Mouse (Mus musculus): ENCODE measurements around the gene Cyp27a1. TPM values are rescaled to one million over a fixed set of nuclear protein-coding genes. Genes with fewer than 3 reads are reported as not detected.

The Cyp27a1 gene
- 165 and 189 TPM in 2 replicates for polyA plus RNA-seq (2012; ENCODE audit: insufficient read depth, insufficient read length, missing spikeins)

GRCm38 (mm10) chr1:74713099-74713858, at the start of gene Cyp27a1:
TSS of gene Cyp27a1 (plus strand) at chr1:74713574.
- H3K27ac ChIP-seq (ENCODE audit: insufficient read depth, low read depth, low read length) = peak within 1 kb of the TSS; percentile 100
- TF ChIP-seq CTCF (IDR thresholded peaks at IDR 0.05; ENCODE audit: low read depth, low read length) (no peak), POLR2A (IDR thresholded peaks at IDR 0.05; ENCODE audit: borderline replicate concordance, low read depth, low read length) (no peak; the same call in 1 of the 2 replicates)

GRCm38 (mm10) chr1:74665153-74665552, 48.2 kb upstream of the Cyp27a1 start:
- Histone ChIP-seq H3K4me1 (ENCODE audit: control insufficient read depth, insufficient read depth, low read length) (peaks cover 8% of the 10 kb centered on the region), H3K4me3 (ENCODE audit: insufficient read depth, low read length) (no peak overlapping the region), H3K27ac (ENCODE audit: insufficient read depth, low read depth, low read length) (no peak overlapping the region)
- no peak for TF ChIP-seq POLR2A (IDR thresholded peaks at IDR 0.05; ENCODE audit: borderline replicate concordance, low read depth, low read length)

More at GRCm38 (mm10) chr1:74713099-74713858, at the start of gene Cyp27a1:
- Histone ChIP-seq H3K4me3 (ENCODE audit: insufficient read depth, low read length) (peak within 1 kb of the TSS; percentile 89), H3K4me1 (ENCODE audit: control insufficient read depth, insufficient read depth, low read length) (peaks cover 18% of the 10 kb centered on the region)

GRCm38 (mm10) chr1:74668371-74668770, 45.0 kb upstream of the Cyp27a1 start:
- no peak overlapping the region for H3K4me3 ChIP-seq (ENCODE audit: insufficient read depth, low read length)
- TF ChIP-seq POLR2A (IDR thresholded peaks at IDR 0.05; ENCODE audit: borderline replicate concordance, low read depth, low read length) = no peak
- TF ChIP-seq CTCF (IDR thresholded peaks at IDR 0.05; ENCODE audit: low read depth, low read length) = no peak
- peaks cover 11% of the 10 kb centered on the region for H3K4me1 ChIP-seq (ENCODE audit: control insufficient read depth, insufficient read depth, low read length)
- H3K27ac ChIP-seq (ENCODE audit: insufficient read depth, low read depth, low read length) = no peak overlapping the region

GRCm38 (mm10) chr1:74672731-74673130, 40.6 kb upstream of the Cyp27a1 start:
- TF ChIP-seq POLR2A (IDR thresholded peaks at IDR 0.05; ENCODE audit: borderline replicate concordance, low read depth, low read length) (no peak), CTCF (IDR thresholded peaks at IDR 0.05; ENCODE audit: low read depth, low read length) (no peak)
- Histone ChIP-seq H3K27ac (ENCODE audit: insufficient read depth, low read depth, low read length) (peak overlapping the region; percentile 26), H3K4me1 (ENCODE audit: control insufficient read depth, insufficient read depth, low read length) (peaks cover 17% of the 10 kb centered on the region), H3K4me3 (ENCODE audit: insufficient read depth, low read length) (no peak overlapping the region)

GRCm38 (mm10) chr1:74676863-74677262, 36.5 kb upstream of the Cyp27a1 start:
- TF ChIP-seq POLR2A (IDR thresholded peaks at IDR 0.05; ENCODE audit: borderline replicate concordance, low read depth, low read length) (no peak), CTCF (IDR thresholded peaks at IDR 0.05; ENCODE audit: low read depth, low read length) (no peak)
- no peak overlapping the region for H3K27ac ChIP-seq (ENCODE audit: insufficient read depth, low read depth, low read length)
- no peak overlapping the region for H3K4me3 ChIP-seq (ENCODE audit: insufficient read depth, low read length)
- peaks cover 16% of the 10 kb centered on the region for H3K4me1 ChIP-seq (ENCODE audit: control insufficient read depth, insufficient read depth, low read length)

- TF ChIP-seq CTCF (IDR thresholded peaks at IDR 0.05; ENCODE audit: low read depth, low read length) (no peak), POLR2A (IDR thresholded peaks at IDR 0.05; ENCODE audit: borderline replicate concordance, low read depth, low read length) (no peak)
- Histone ChIP-seq H3K27ac (ENCODE audit: insufficient read depth, low read depth, low read length) (no peak overlapping the region), H3K4me3 (ENCODE audit: insufficient read depth, low read length) (no peak overlapping the region), H3K4me1 (ENCODE audit: control insufficient read depth, insufficient read depth, low read length) (peaks cover 10% of the 10 kb centered on the region)
Observed at GRCm38 (mm10) chr1:74677843-74678242, 35.5 kb upstream of the Cyp27a1 start.

GRCm38 (mm10) chr1:74687131-74687530, 26.2 kb upstream of the Cyp27a1 start:
- Histone ChIP-seq H3K4me3 (ENCODE audit: insufficient read depth, low read length) (no peak overlapping the region), H3K4me1 (ENCODE audit: control insufficient read depth, insufficient read depth, low read length) (peaks cover 5% of the 10 kb centered on the region), H3K27ac (ENCODE audit: insufficient read depth, low read depth, low read length) (no peak overlapping the region)
- no peak for TF ChIP-seq POLR2A (IDR thresholded peaks at IDR 0.05; ENCODE audit: borderline replicate concordance, low read depth, low read length)
- no peak for TF ChIP-seq CTCF (IDR thresholded peaks at IDR 0.05; ENCODE audit: low read depth, low read length)

GRCm38 (mm10) chr1:74693891-74694583, 19.3 kb upstream of the Cyp27a1 start:
- Histone ChIP-seq H3K4me1 (ENCODE audit: control insufficient read depth, insufficient read depth, low read length) (peaks cover 15% of the 10 kb centered on the region), H3K4me3 (ENCODE audit: insufficient read depth, low read length) (no peak overlapping the region), H3K27ac (ENCODE audit: insufficient read depth, low read depth, low read length) (no peak overlapping the region)
- TF ChIP-seq POLR2A (IDR thresholded peaks at IDR 0.05; ENCODE audit: borderline replicate concordance, low read depth, low read length) (no peak), CTCF (IDR thresholded peaks at IDR 0.05; ENCODE audit: low read depth, low read length) (no peak)

GRCm38 (mm10) chr1:74695836-74696235, 17.5 kb upstream of the Cyp27a1 start:
- TF ChIP-seq POLR2A (IDR thresholded peaks at IDR 0.05; ENCODE audit: borderline replicate concordance, low read depth, low read length) = no peak
- TF ChIP-seq CTCF (IDR thresholded peaks at IDR 0.05; ENCODE audit: low read depth, low read length) = no peak
- no peak overlapping the region for H3K4me3 ChIP-seq (ENCODE audit: insufficient read depth, low read length)
- H3K27ac ChIP-seq (ENCODE audit: insufficient read depth, low read depth, low read length) = no peak overlapping the region
- peaks cover 22% of the 10 kb centered on the region for H3K4me1 ChIP-seq (ENCODE audit: control insufficient read depth, insufficient read depth, low read length)

GRCm38 (mm10) chr1:74697416-74697815, 16.0 kb upstream of the Cyp27a1 start:
- Histone ChIP-seq H3K4me3 (ENCODE audit: insufficient read depth, low read length) (no peak overlapping the region), H3K27ac (ENCODE audit: insufficient read depth, low read depth, low read length) (no peak overlapping the region), H3K4me1 (ENCODE audit: control insufficient read depth, insufficient read depth, low read length) (peaks cover 32% of the 10 kb centered on the region)
- no peak for TF ChIP-seq CTCF (IDR thresholded peaks at IDR 0.05; ENCODE audit: low read depth, low read length)
- no peak for TF ChIP-seq POLR2A (IDR thresholded peaks at IDR 0.05; ENCODE audit: borderline replicate concordance, low read depth, low read length)
